ENCODE assay signal across 9 mouse cellular contexts in the genomic region with DNA sequence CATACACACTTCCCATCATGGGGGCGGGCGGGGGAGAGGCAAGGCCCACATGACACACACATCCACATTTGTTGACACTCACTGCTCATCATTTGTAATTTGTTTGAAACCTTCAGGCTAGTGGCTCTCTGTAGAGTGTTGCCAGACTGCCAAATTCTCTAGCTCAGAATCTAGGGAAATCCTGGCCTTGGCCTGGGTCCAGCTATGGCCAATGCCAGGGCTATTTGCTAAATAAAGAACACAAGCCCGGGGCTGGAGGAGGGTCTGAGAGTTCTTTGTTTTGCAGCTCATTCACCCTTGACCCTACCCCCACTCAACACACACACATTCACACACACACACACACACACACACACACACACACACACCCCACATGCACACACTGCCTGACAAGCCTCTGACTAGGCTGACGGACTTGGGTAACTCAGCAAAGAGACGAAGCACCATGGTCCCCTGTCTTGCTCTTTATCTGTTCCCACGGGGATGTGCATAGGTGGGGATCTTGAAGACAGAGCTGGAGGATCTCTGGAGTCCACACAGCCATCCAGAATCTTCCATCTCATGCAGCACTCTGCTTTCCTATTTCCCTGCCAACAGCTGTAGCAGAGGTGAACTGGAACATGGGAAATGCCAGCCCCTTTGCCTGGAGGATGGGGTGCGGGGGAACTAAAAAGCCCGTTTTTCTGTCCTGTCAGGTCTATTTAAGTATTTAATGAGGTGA.
DNase-seq lines count a peak whose midpoint lies in the region; ATAC-seq and TF ChIP-seq lines count a peak whose summit lies in the region.
"Had no signal": no experiment of that assay in that cellular context is flagged by ENCODE, and none has a peak within 500 bp of the region (broad histone marks: within the 10 kb centered on the region; RNA-seq: fewer than 3 reads in every experiment).

No protein-coding gene starts in this region.

- peak; percentile 63 for ATAC-seq in cerebellum, adult (ENCODE audit: insufficient number of reproducible peaks, low FRiP score, low TSS enrichment)
- ATAC-seq in frontal cortex, adult (ENCODE audit: low TSS enrichment), result peak; percentile 9; the same call in 1 of the 2 replicates

- intact Hi-C loops in heart, postnatal 36 days (cut with DNase I), result loop anchor here (10.0 kb wide), 1 partner anchor 102 kb away; no protein-coding TSS in a partner anchor

- H3K27me3 ChIP-seq in testis, adult 2 months (ENCODE audit: control insufficient read depth, insufficient read depth, low read length), result no peaks in the 10 kb centered on the region
- H3K27me3 ChIP-seq: megakaryocyte, embryonic 14.5 days had no signal

- H3K4me1 ChIP-seq in testis, adult 2 months (ENCODE audit: control insufficient read depth, insufficient read depth, low read length), result no peaks in the 10 kb centered on the region
- H3K4me1 ChIP-seq: megakaryocyte, embryonic 14.5 days had no signal

- no peak for TF ChIP-seq CTCF in testis, adult 2 months (IDR thresholded peaks at IDR 0.05; ENCODE audit: control insufficient read depth, insufficient read depth, insufficient replicate concordance, low read depth, low read length)

- no peaks in the 10 kb centered on the region for H3K36me3 ChIP-seq in testis, adult 2 months (ENCODE audit: control insufficient read depth, insufficient read depth, low read length)

- peak overlapping the region; percentile 23; the same call in 1 of the 2 replicates for H3K27ac ChIP-seq in testis, adult 2 months (ENCODE audit: control insufficient read depth, insufficient read depth, low read depth, low read length)

- DNase-seq in adipocyte (ENCODE audit: low spot score), result peak; percentile 52
- peak; percentile 68 to 78 for DNase-seq in heart, postnatal 36 days
- peak; percentile 42 to 47 for DNase-seq in left cerebral cortex, adult 18-20 months (ENCODE audit: low spot score in 2 of 2)
- DNase-seq in lung, postnatal 4 days, result peak; percentile 81 to 90
- DNase-seq in thymus, postnatal 0 days (ENCODE audit: low spot score), result no peak

- no peak for TF ChIP-seq POLR2A in testis, adult 2 months (IDR thresholded peaks at IDR 0.05; ENCODE audit: control insufficient read depth, low read depth, low read length)

- no peak overlapping the region for H3K4me3 ChIP-seq in testis, adult 2 months (ENCODE audit: control insufficient read depth, low read depth, low read length)
- H3K4me3 ChIP-seq: megakaryocyte, embryonic 14.5 days had no signal
